Mouse (Mus musculus) lung, embryonic 14.5 days (tissue): ENCODE measurements around the gene Ip6k1. TPM values are rescaled to one million over a fixed set of nuclear protein-coding genes. Genes with fewer than 3 reads are reported as not detected.

Source experiments
- ATAC-seq: fragments of 200-750 bp; cut with Nextera tagmentation; 2 replicates; pipeline ENCODE4 v1.8.0; 2017; ENCODE audit warnings: mild to moderate bottlenecking, moderate TSS enrichment, moderate library complexity; ENCODE audit not compliant: insufficient read depth
- DNase-seq: peaks from one replicate; pipeline ENCODE4 v3.0.0-alpha.2; 2015
- H3K27ac ChIP-seq: fragments of 300-500 bp; sonication (generic); 2 replicates; pipeline ENCODE4 v1.5.1; 2014; ENCODE audit warnings: low read depth, mild to moderate bottlenecking, moderate library complexity
- H3K27me3 ChIP-seq: fragments of 300-500 bp; sonication (generic); 2 replicates; pipeline ENCODE4 v1.6.1; 2014; ENCODE audit warnings: low read length, control low read depth; ENCODE audit not compliant: insufficient read depth
- H3K36me3 ChIP-seq: fragments of 300-500 bp; sonication (generic); 2 replicates; pipeline ENCODE4 v1.6.1; 2014; ENCODE audit warnings: control low read depth; ENCODE audit not compliant: insufficient read depth
- H3K4me1 ChIP-seq: fragments of 300-500 bp; sonication (generic); 2 replicates; pipeline ENCODE4 v1.6.1; 2014; ENCODE audit warnings: antibody characterized with exemption, control low read depth; ENCODE audit not compliant: insufficient read depth
- H3K4me2 ChIP-seq: fragments of 300-500 bp; sonication (generic); 2 replicates; pipeline ENCODE4 v1.6.1; 2014; ENCODE audit warnings: mild to moderate bottlenecking
- H3K4me3 ChIP-seq: fragments of 300-500 bp; sonication (generic); 2 replicates; pipeline ENCODE4 v1.5.1; 2014; ENCODE audit warnings: low read depth, low read length
- H3K9ac ChIP-seq: fragments of 300-500 bp; sonication (generic); 2 replicates; pipeline ENCODE4 v1.6.1; 2014
- H3K9me3 ChIP-seq: fragments of 300-500 bp; sonication (generic); 2 replicates; pipeline ENCODE4 v1.6.1; 2016; ENCODE audit warnings: low read depth, low read length, control low read depth
- CTCF ChIP-seq: IDR thresholded peaks from 2 replicates; pipeline ENCODE4 v1.5.1; 2016; ENCODE audit warnings: antibody characterized with exemption, low read depth
- WGBS: fragments of 180-500 bp; shearing (Covaris S2); extraction: QIAGEN DNeasy Blood & Tissue Kit; methylation state at CpG from one replicate; pipeline ENCODE4 v1.1.7; 2014; 5-methylcytosine and 5-hydroxymethylcytosine counted together
- polyA plus RNA-seq: library from polyadenylated mRNA; unstranded; fragments of >200 nt; fragmentation: Nextera tagmentation; extraction: Ambion mirVana; gene quantifications from 2 replicates; pipeline ENCODE4 v1.2.1, GENCODE M21; 2014

The Ip6k1 gene
- polyA plus RNA-seq, 1 experiment from 2014 or later, result 29.3 TPM

DNA sequence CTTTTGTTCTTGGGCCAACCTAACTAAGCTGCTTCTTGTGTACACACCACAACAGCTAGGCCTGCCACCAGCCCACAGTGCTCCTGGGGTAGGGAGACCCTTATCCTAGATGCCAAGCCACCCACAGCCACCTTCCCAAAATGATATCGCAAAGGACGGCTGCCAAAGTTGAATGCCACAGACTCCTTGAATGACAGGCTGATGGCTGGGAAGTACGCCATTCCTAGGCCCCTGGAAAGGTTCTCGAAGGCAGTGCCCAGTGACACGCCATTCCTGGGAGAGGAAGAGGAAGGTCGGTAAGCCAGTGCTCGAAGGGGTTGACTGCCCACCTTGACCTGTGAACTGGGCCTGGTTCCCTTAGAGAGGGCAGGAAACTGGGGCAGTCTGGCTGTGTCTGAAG, 67.2 kb downstream of the Ip6k1 start:
- ATAC-seq (no peak), DNase-seq (no peak)
- 87% methylated on average over 7 of the region's 7 CpGs for WGBS
- Histone ChIP-seq H3K4me3 (no peak overlapping the region), H3K4me2 (no peak overlapping the region), H3K4me1 (no peaks in the 10 kb centered on the region), H3K27ac (no peak overlapping the region), H3K9me3 (no peaks in the 10 kb centered on the region), H3K27me3 (no peaks in the 10 kb centered on the region), H3K9ac (no peak overlapping the region), H3K36me3 (peaks cover 30% of the 10 kb centered on the region)
- TF ChIP-seq CTCF, result no peak

DNA sequence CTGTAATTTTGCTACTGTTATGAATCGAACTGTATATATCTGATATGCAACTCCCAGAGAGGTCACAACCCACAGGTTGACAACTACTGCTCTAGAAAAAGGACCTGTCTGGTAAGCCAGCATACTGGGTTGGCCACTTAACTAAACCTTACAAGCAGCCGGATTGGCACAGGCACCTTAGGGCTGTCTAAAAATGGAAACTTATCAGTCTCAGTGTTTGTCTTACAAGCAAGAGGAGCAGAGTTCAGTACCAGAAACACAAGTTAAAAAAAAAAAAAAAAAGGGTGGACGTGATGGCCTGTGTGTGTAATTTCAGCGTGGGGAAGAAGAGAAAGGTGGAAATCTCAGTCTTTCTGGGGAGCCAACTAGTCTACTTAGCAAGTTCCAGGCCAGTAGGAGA, 69.5 kb downstream of the Ip6k1 start:
- 60% methylated on average over 4 of the region's 4 CpGs for WGBS
- no peaks in the 10 kb centered on the region for H3K27me3 ChIP-seq
- peaks cover 21% of the 10 kb centered on the region for H3K36me3 ChIP-seq
- TF ChIP-seq CTCF, result no peak
- no peak overlapping the region for H3K9ac ChIP-seq
- no peak for DNase-seq
- no peaks in the 10 kb centered on the region for H3K9me3 ChIP-seq
- H3K4me1 ChIP-seq, result no peaks in the 10 kb centered on the region
- H3K27ac ChIP-seq, result peak overlapping the region; percentile 38; the same call in 1 of the 2 replicates
- no peak overlapping the region for H3K4me2 ChIP-seq
- ATAC-seq, result no peak
- no peak overlapping the region for H3K4me3 ChIP-seq

DNA sequence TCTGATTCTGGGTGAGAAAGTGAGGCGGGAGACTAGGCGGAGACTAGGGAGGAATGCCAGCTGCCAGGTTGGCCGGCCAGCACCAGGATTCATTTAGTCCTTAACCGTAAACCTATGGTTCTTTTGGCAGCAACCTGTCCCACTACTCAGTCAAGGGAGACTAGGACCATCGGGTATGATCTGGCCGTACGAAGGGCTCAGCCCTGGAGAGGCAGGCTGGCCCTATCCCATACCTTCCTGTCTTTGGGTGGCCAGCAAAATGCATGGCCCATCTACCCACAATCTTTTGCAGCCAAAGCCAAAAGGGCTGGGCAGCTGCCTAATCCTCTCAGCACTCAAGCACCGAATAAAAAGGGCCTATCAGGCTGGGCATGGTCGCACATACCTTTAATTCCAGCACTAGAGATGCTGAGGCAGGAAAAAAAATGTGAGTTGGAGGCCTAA, 70.2 kb downstream of the Ip6k1 start:
- TF ChIP-seq CTCF, result no peak
- H3K9me3 ChIP-seq, result no peaks in the 10 kb centered on the region
- no peaks in the 10 kb centered on the region for H3K4me1 ChIP-seq
- H3K4me3 ChIP-seq, result no peak overlapping the region
- H3K9ac ChIP-seq, result no peak overlapping the region
- H3K36me3 ChIP-seq, result peaks cover 24% of the 10 kb centered on the region
- ATAC-seq (no peak), DNase-seq (no peak)
- H3K27me3 ChIP-seq, result no peaks in the 10 kb centered on the region
- WGBS, result 48% methylated on average over 9 of the region's 9 CpGs
- H3K27ac ChIP-seq, result peak overlapping the region; percentile 38; the same call in 1 of the 2 replicates
- no peak overlapping the region for H3K4me2 ChIP-seq

DNA sequence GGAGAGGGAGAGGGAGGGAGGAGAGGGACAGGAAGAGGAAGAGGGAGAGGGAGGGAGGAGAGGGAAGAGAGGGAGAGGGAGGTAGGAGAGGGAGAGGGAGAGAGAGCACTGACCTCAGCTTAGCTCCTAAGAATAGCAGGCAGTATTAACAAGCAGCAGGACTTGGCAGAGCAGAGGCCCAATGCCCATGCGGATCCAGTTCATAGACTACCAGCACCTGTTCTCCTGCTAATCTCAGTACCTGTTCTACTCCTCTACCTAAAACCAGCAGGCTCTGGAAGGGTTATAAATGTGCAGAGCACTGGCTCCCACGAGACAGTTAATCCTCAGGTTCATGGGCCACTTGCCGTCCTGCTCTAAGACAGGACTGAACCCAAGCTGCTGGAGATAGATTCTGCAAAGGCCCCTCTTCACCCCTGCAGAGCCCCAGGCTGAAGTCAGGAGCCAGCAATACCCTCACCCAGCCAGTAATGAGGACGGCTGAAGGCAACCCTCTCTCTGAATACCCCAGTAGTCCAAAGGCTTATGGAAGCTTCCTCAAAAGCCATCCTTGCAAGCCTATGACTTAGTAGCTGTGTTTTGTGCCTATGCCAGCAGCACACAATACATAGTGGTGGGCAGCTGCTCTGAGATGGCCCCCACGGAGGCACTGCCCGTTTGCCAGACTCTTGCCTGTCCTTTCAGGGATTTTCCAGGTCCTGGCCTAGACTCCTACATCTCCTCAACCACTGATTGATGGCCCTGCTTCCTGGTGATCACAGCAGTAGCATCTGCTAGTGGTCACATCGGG, 71.0 kb downstream of the Ip6k1 start:
- Histone ChIP-seq H3K4me2 (no peak overlapping the region), H3K36me3 (peaks cover 24% of the 10 kb centered on the region), H3K9ac (peak overlapping the region; percentile 23; the same call in 1 of the 2 replicates), H3K27me3 (no peaks in the 10 kb centered on the region), H3K27ac (no peak overlapping the region), H3K4me3 (no peak overlapping the region), H3K9me3 (no peaks in the 10 kb centered on the region), H3K4me1 (no peaks in the 10 kb centered on the region)
- DNase-seq (no peak), ATAC-seq (no peak)
- 56% methylated on average over 7 of the region's 7 CpGs for WGBS
- no peak for TF ChIP-seq CTCF

DNA sequence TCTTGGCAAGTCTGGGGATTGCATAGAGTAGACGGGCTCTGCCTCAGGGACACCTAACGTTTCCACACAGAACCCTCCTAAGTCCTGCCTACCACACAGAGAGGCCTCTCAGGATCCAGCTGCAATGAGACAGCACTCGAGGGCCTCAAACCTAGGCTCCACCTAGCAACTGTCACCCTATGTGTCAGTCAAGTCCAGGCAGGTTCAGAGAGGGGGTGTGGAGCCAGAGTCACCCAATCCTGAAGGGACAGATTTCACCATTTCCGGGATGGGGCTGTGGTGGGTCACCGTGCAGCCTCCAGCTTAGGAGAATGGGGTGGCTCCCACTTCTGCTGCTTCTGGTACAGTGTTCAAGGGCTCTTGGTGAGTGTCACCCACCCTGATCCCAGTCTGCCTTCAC, 77.9 kb downstream of the Ip6k1 start, which contains the start of gene Mst1:
Gene Mst1, plus strand, starts transcription at position 269 of the 400 bp plus-strand sequence.
- ATAC-seq, result peak; percentile 28; the same call in 1 of the 2 replicates
- H3K27ac ChIP-seq, result peak within 1 kb of the TSS; percentile 42; the same call in 1 of the 2 replicates
- WGBS, result 74% methylated on average over 5 of the region's 5 CpGs

DNA sequence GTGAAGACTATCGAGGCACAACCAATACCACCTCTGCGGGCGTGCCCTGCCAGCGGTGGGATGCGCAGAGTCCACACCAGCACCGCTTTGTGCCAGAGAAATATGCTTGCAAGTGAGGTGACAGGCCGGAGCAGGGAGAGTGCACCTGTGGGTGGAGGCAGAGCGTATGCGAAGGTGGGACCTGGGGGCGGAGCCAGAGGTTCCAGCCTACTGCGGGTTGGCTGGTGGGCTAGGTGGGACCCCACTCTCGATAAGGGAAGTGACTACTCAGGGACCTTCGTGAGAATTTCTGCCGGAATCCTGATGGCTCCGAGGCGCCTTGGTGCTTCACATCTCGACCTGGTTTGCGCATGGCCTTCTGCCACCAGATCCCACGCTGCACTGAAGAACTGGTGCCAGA, 80.2 kb downstream of the Ip6k1 start:
- 6% methylated on average over 19 of the region's 19 CpGs for WGBS
- TF ChIP-seq CTCF, result no peak
- peak overlapping the region; percentile 23; the same call in 1 of the 2 replicates for H3K9ac ChIP-seq

More for the DNA sequence above, 77.9 kb downstream of the Ip6k1 start, which contains the start of gene Mst1:
- Histone ChIP-seq H3K4me1 (no peaks in the 10 kb centered on the region), H3K4me2 (peak within 1 kb of the TSS; percentile 73), H3K9ac (peak within 1 kb of the TSS; percentile 95), H3K9me3 (no peaks in the 10 kb centered on the region), H3K4me3 (peak within 1 kb of the TSS; percentile 85), H3K27me3 (peaks cover 26% of the 10 kb centered on the region), H3K36me3 (peaks cover 16% of the 10 kb centered on the region; the same call in 1 of the 2 replicates)
- DNase-seq, result no peak
- TF ChIP-seq CTCF, result no peak

DNA sequence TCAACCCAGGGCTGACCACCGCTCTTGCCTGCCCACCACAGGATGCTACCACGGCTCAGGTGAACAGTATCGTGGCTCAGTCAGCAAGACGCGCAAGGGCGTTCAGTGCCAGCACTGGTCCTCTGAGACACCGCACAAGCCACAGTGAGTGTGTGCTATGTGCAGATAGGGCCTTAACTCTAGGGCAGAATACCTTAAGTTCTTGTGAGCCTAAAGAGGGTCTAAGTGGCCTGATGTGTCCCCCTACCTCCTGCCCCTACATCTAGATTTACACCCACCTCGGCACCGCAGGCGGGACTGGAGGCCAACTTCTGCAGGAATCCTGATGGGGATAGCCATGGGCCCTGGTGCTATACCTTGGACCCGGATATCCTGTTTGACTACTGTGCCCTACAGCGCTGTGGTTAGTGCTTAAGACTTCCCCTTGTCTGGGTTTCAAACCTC, 80.7 kb downstream of the Ip6k1 start, which contains the start of gene Rnf123:
Gene Rnf123, minus strand, starts transcription at position 359 of the 444 bp plus-strand sequence.
- WGBS, result 25% methylated on average over 12 of the region's 12 CpGs
- H3K9me3 ChIP-seq, result no peaks in the 10 kb centered on the region
- peak within 1 kb of the TSS; percentile 45 for H3K4me2 ChIP-seq
- no peak within 1 kb of the TSS for H3K27ac ChIP-seq
- TF ChIP-seq CTCF, result no peak
- peaks cover 42% of the 10 kb centered on the region for H3K36me3 ChIP-seq
- no peak for ATAC-seq
- H3K4me3 ChIP-seq, result peak within 1 kb of the TSS; percentile 14
- peaks cover 26% of the 10 kb centered on the region for H3K27me3 ChIP-seq
- no peak for DNase-seq
- no peaks in the 10 kb centered on the region for H3K4me1 ChIP-seq
- peak within 1 kb of the TSS; percentile 23; the same call in 1 of the 2 replicates for H3K9ac ChIP-seq

More for the DNA sequence above, 80.2 kb downstream of the Ip6k1 start:
- Histone ChIP-seq H3K36me3 (peaks cover 37% of the 10 kb centered on the region), H3K4me1 (no peaks in the 10 kb centered on the region), H3K4me2 (peak overlapping the region; percentile 45), H3K9me3 (no peaks in the 10 kb centered on the region), H3K4me3 (peak overlapping the region; percentile 14), H3K27me3 (peaks cover 26% of the 10 kb centered on the region), H3K27ac (no peak overlapping the region)
- ATAC-seq (no peak), DNase-seq (no peak)
